Mouse (Mus musculus): ENCODE measurements at regions not wholly inside any gene's neighbourhood (a gene's known extent, or its start where the extent isn't known, plus 50 kb on each side); places are given as distances from the start of the nearest gene placed in this dataset.

- intact Hi-C loops (cut with DNase I) = no loop called here
Measured at GRCm38 (mm10) chr9:30533780-30534343, 107.0 kb downstream of the Snx19 start.

GRCm38 (mm10) chr9:30533091-30533779 is 106.3 kb downstream of the Snx19 start:
- DNase-seq (ENCODE audit: low spot score) = no peak
- intact Hi-C loops (cut with DNase I) = no loop called here

More at GRCm38 (mm10) chr9:30533780-30534343, 107.0 kb downstream of the Snx19 start:
- no peak for DNase-seq (ENCODE audit: low spot score)

GRCm38 (mm10) chr9:30525086-30525485 is 98.2 kb downstream of the Snx19 start:
- intact Hi-C loops (cut with DNase I) = no loop called here
- DNase-seq (ENCODE audit: low spot score) = no peak

- no peak for DNase-seq (ENCODE audit: low spot score)
Measured at GRCm38 (mm10) chr9:30524401-30525066, 97.6 kb downstream of the Snx19 start.

GRCm38 (mm10) chr9:30523852-30524251 is 96.9 kb downstream of the Snx19 start:
- intact Hi-C loops (cut with DNase I) = no loop called here
- DNase-seq (ENCODE audit: low spot score) = peak; percentile 37

More at GRCm38 (mm10) chr9:30524401-30525066, 97.6 kb downstream of the Snx19 start:
- intact Hi-C loops (cut with DNase I) = no loop called here

GRCm38 (mm10) chr9:30522595-30523350 is 95.9 kb downstream of the Snx19 start:
- peak; percentile 16 for DNase-seq (ENCODE audit: low spot score)
- intact Hi-C loops (cut with DNase I) = no loop called here

GRCm38 (mm10) chr9:30521556-30522240 is 94.8 kb downstream of the Snx19 start:
- intact Hi-C loops (cut with DNase I) = no loop called here
- DNase-seq (ENCODE audit: low spot score) = no peak

GRCm38 (mm10) chr9:30520853-30521439 is 94.0 kb downstream of the Snx19 start:
- DNase-seq (ENCODE audit: low spot score) = peak; percentile 4
- intact Hi-C loops (cut with DNase I) = no loop called here

- no peak for DNase-seq (ENCODE audit: low spot score)
- intact Hi-C loops (cut with DNase I) = no loop called here
Measured at GRCm38 (mm10) chr9:30520116-30520515, 93.2 kb downstream of the Snx19 start.

- intact Hi-C loops (cut with DNase I) = no loop called here
- DNase-seq (ENCODE audit: low spot score) = no peak
Measured at GRCm38 (mm10) chr9:30519231-30519630, 92.3 kb downstream of the Snx19 start.
